Mouse (Mus musculus): Measurements from ENCODE around the gene Rbmxl1. TPM values are rescaled to one million over a fixed set of nuclear protein-coding genes. Genes with fewer than 3 reads are reported as not detected.

The Rbmxl1 gene
- polyA plus RNA-seq, 1 experiment from 2014 or later = 186 TPM

GRCm38 (mm10) chr8:78463941-78464340 lies 44.8 kb downstream of the Rbmxl1 start:
- no peak for ATAC-seq (replicated peaks; ENCODE audit: insufficient number of reproducible peaks, low FRiP score, low TSS enrichment)
- H3K9me3 ChIP-seq (replicated peaks; ENCODE audit: control insufficient read depth, low read length) = no peaks in the 10 kb centered on the region
- H3K27me3 ChIP-seq (ENCODE audit: control insufficient read depth, insufficient read depth, low read length) = no peaks in the 10 kb centered on the region
- H3K36me3 ChIP-seq (ENCODE audit: control insufficient read depth, insufficient read depth, low read length) = no peaks in the 10 kb centered on the region
- no peaks in the 10 kb centered on the region for H3K4me1 ChIP-seq (ENCODE audit: control insufficient read depth, insufficient read depth, low read length)
- H3K9ac ChIP-seq (ENCODE audit: low read depth, low read length) = no peak overlapping the region
- H3K4me3 ChIP-seq (ENCODE audit: low read depth, low read length) = no peak overlapping the region
- no peak overlapping the region for H3K4me2 ChIP-seq
- no peak overlapping the region for H3K27ac ChIP-seq (ENCODE audit: low read depth, low read length)
- 74% methylated on average over 2 of the region's 2 CpGs for WGBS (ENCODE audit: insufficient replicate concordance)

- ATAC-seq (replicated peaks; ENCODE audit: insufficient number of reproducible peaks, low FRiP score, low TSS enrichment) = no peak
- Histone ChIP-seq H3K27ac (ENCODE audit: low read depth, low read length) (no peak overlapping the region), H3K9ac (ENCODE audit: low read depth, low read length) (no peak overlapping the region), H3K27me3 (ENCODE audit: control insufficient read depth, insufficient read depth, low read length) (no peaks in the 10 kb centered on the region), H3K9me3 (replicated peaks; ENCODE audit: control insufficient read depth, low read length) (no peaks in the 10 kb centered on the region), H3K36me3 (ENCODE audit: control insufficient read depth, insufficient read depth, low read length) (no peaks in the 10 kb centered on the region), H3K4me3 (ENCODE audit: low read depth, low read length) (no peak overlapping the region), H3K4me2 (no peak overlapping the region), H3K4me1 (ENCODE audit: control insufficient read depth, insufficient read depth, low read length) (no peaks in the 10 kb centered on the region)
- WGBS (ENCODE audit: insufficient replicate concordance) = 74% methylated on average over 3 of the region's 3 CpGs
Observed at GRCm38 (mm10) chr8:78456441-78456840, 52.3 kb downstream of the Rbmxl1 start.

Other genes with a start within 250 kb of the Rbmxl1 start
- not detected in 2 replicates for gene Pou4f2, start 72.3 kb downstream of the Rbmxl1 start, polyA plus RNA-seq (2014; fragmentation: Nextera tagmentation; extraction: Ambion mirVana)
- 7.7 and 8.9 TPM in 2 replicates for gene Slc10a7, start 448 bp upstream of the Rbmxl1 start, polyA plus RNA-seq (2014; fragmentation: Nextera tagmentation; extraction: Ambion mirVana)

Data from heart, embryonic 11.5 days (tissue).